Mouse (Mus musculus): Measurements from ENCODE around the gene Vmn1r113. TPM values are rescaled to one million over a fixed set of nuclear protein-coding genes. Genes with fewer than 3 reads are reported as not detected.
"Not testable (repeated sequence)": the region's sequence is repeated elsewhere in the genome, so short reads cannot be mapped to it uniquely, and the experiment has no call there.

Gene Vmn1r113
- total RNA-seq (2021), result not detected
- long read RNA-seq, experiment 1, result 0 reads
- long read RNA-seq, experiment 2, result 0 reads

DNA sequence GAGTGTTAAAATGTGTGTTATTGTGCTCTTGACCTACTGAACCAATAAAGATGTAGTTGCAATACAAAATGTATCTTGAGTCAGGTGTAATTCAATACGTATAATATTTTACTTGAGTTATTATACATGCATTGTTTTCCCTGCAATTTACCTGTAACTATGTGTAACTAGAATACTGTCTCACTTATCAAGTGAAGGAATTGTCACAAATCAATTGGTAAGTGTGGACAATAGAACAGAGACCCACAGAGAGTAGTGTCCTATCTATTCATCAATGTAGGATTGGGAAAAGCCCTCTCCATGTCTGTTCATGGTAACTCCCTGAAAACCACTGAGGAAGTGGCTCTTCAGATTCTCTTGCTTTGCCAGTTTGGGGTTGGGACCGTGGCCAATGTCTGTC lies at the start of gene Vmn1r113:
Vmn1r113 (plus strand) TSS at position 301 of the 400 bp plus-strand sequence.
- DNase-seq (ENCODE audit: extremely low spot score in 1 of 2, low spot score in 2 of 2); H3K4me3 ChIP-seq; H3K27ac ChIP-seq; intact Hi-C loops (cut with DNase I): not testable (repeated sequence)

GRCm38 (mm10) chr7:20770885-20771284 lies 16.2 kb upstream of the Vmn1r113 start, which contains the start of gene Vmn1r112:
Gene Vmn1r112, plus strand, starts transcription at chr7:20771185.
- H3K27ac ChIP-seq; H3K4me3 ChIP-seq; intact Hi-C loops (cut with DNase I); DNase-seq (ENCODE audit: extremely low spot score in 1 of 2, low spot score in 2 of 2): not testable (repeated sequence)

- intact Hi-C loops (cut with DNase I); DNase-seq (ENCODE audit: extremely low spot score in 1 of 2, low spot score in 2 of 2); H3K27ac ChIP-seq; H3K4me3 ChIP-seq: not testable (repeated sequence)
These were observed 25.0 kb downstream of the Vmn1r113 start, which contains the start of gene Vmn1r114 for GRCm38 (mm10) chr7:20812086-20812485. Gene Vmn1r114, minus strand, starts transcription at chr7:20812186.

Other genes starting within 250 kb of the Vmn1r113 start
- not detected for gene Gm5726, start 241.5 kb upstream of the Vmn1r113 start, total RNA-seq (2021)
- gene Gm4141, start 211.0 kb upstream of the Vmn1r113 start, total RNA-seq (2021), result not detected
- not detected for gene Gm4513, start 188.3 kb upstream of the Vmn1r113 start, total RNA-seq (2021)
- gene Vmn1r107, start 118.4 kb upstream of the Vmn1r113 start, total RNA-seq (2021), result not detected
- gene Vmn1r111, start 84.1 kb upstream of the Vmn1r113 start, total RNA-seq (2021), result not detected
- gene Gm10668, start 56.7 kb upstream of the Vmn1r113 start, total RNA-seq (2021), result not detected
- gene Vmn1r112, start 16.1 kb upstream of the Vmn1r113 start, total RNA-seq (2021), result not detected
- gene Vmn1r114, start 24.9 kb downstream of the Vmn1r113 start, total RNA-seq (2021), result not detected
- not detected for gene Vmn1r115, start 57.7 kb downstream of the Vmn1r113 start, total RNA-seq (2021)
- not detected for gene Vmn1r116, start 85.0 kb downstream of the Vmn1r113 start, total RNA-seq (2021)
- gene Vmn1r117, start 96.8 kb downstream of the Vmn1r113 start, total RNA-seq (2021), result not detected
- not detected for gene Vmn1r118, start 125.1 kb downstream of the Vmn1r113 start, total RNA-seq (2021)
- gene Vmn1r119, start 225.2 kb downstream of the Vmn1r113 start, total RNA-seq (2021), result not detected

Measured in left cerebral cortex, adult 2 months (tissue).